Mouse (Mus musculus) megakaryocyte, adult 5-6 weeks (primary cell): ENCODE measurements at regions not wholly inside any gene's neighbourhood (a gene's known extent, or its start where the extent isn't known, plus 50 kb on each side); places are given as distances from the start of the nearest gene placed in this dataset.

Experiments
- ATAC-seq: 2 replicates; pipeline ENCODE4 v1.8.0; 2016; ENCODE audit warnings: mild to moderate bottlenecking, inconsistent platforms; ENCODE audit not compliant: poor library complexity, severe bottlenecking

DNA sequence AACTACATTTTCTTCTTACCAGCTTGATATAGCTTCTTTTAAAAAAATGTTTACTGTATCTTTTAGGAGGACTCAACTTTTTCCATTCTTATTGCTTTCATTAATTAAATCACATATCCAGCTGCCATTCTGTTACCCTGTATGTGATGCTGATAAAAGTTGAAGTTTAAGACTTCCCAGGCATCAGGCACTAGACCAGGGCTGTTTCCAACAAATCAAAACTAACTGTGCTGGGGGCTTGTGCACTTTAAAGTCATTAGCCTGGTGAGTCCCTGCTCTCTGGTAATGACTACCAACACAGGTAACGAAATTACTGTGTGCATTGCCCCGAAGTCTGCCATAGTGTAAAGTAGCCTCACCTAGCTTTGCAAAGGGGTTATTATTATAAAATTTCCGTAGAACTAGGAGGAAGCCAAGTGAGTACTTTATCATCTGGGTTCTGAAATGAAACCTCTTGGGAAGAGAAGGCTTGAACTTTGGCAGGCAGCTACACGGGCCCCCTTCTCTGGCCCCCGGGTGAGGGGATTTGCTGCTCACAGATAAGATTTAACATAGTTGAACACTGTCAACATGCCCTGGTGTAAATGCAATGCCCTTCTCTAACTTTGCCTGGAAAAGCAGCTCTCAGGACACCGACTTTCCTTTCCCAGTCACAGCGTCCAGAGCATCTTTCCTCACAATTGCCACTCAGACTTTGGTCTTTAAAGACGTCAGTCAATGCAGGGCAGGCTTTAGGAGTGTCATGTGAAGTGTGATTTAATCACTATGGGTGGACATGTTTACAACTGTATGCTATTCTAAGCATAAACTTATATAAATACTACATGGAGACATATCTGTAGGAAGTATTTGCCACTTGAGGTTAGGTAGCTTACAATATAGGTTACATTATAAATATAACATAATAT is 122.1 kb upstream of the Tab2 start:
- ATAC-seq: no peak

DNA sequence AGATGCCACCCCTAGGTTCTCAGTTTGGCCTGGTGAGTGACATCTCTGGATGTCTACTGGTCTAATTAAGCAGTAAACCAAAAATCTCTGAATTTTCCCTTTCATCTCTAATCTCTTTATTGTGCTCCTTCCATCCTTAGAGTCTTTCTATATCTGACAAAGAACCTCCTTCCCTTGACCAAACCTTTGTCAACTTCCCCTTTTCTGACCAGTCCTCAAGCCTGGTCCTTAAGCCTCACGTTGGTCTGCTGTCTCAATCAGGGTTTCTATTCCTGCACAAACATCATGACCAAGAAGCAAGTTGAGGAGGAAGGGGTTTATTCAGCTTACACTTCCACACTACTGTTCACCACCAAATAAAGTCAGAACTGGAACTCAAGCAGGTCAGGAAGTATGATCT is 116.4 kb upstream of the Tab2 start:
- peak; percentile 81 for ATAC-seq

DNA sequence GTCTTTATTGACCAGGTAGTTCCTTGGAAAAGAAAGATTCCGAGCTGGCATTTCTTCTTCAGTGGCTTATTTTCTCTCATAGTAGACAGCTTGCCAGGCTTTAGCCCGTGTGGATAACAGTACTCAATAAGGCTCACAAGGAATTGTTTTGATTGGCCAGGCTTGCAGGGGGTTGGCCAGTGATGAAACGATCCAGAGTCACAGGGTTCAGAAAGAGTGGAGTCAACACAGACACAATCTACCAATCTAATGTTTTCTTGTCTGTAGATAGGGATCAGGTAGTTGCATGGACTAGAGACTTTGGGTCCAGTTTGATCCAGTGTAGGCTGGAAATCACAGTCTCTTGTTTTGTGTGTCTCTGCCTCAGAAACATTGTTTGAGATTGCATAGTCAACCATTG is 115.8 kb upstream of the Tab2 start:
- ATAC-seq: no peak

DNA sequence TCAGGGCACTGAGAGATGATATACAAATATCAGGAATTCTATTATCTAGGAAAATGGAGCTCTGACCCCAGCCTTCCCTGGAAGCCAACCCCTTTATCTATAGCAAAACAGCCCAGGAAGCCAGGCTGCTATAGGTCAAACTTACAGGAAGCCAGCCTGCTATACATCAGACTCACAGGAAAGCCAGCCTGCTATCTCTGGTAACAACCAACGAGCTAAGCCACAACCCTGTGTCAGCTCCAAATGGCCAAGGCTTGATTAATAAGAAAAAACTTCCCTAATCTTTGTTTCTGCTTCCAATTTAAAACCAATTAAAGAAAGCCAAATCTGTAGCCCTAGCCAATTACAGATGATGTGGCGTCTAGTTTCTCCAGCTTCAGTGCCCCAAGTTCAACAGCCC is 114.4 kb upstream of the Tab2 start:
- ATAC-seq: no peak

DNA sequence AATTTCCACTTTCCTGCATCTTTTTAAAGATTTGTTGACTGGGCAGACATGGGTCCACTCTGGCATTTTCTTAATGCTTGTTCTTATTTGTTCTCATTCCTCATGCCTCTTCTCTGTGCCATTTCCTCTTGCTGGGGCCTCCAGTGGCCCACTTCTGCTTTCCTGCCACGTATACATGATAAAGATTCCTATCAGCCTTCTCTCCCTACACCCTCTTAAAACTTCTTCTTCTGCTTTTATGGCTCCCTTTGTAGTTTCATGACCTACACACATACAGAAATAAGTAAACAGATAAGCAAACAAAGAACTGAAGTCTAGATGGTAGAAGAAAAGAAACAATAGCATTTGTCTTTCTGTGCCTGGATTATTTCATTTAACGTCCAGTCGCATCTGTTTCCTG is 110.9 kb upstream of the Tab2 start:
- peak; percentile 82 for ATAC-seq

DNA sequence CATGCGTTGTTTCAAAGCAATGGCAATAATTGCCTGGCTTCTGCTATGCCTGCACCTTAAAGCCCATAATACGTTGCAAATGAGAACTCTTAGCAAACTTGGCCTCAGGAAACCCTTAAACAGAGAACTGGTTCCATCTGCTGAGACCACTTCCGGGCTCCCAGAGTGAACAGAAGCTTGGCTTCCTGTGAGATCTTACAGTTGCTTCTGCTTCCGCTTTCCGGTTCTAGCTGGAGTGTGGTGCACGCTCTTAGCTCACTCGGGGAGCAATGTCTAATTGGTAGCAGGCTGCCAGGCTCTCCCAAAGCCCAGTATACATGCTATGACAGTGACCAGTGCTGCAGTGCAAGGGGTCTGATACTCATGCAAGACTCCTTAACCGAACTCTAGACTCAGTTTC is 109.7 kb upstream of the Tab2 start:
- peak; percentile 87 for ATAC-seq

DNA sequence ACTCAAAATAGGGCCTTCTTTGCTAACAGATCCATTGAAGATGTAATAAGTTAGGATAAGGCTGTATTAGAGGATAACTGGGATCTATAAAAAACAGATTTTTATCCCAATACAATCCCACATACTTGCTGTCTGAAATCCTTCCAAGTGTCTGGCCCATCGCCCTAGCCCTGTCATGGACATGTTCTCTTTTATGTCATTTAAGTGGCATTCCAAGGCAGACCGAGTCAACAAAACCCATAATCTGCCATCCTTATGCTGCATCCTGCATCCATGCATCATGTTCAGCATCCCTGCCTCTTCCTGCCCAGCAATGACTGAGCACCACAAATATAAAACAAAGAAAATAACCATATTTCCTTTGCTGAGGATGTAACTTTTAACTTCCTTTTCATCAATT is 108.3 kb upstream of the Tab2 start:
- ATAC-seq: no peak

DNA sequence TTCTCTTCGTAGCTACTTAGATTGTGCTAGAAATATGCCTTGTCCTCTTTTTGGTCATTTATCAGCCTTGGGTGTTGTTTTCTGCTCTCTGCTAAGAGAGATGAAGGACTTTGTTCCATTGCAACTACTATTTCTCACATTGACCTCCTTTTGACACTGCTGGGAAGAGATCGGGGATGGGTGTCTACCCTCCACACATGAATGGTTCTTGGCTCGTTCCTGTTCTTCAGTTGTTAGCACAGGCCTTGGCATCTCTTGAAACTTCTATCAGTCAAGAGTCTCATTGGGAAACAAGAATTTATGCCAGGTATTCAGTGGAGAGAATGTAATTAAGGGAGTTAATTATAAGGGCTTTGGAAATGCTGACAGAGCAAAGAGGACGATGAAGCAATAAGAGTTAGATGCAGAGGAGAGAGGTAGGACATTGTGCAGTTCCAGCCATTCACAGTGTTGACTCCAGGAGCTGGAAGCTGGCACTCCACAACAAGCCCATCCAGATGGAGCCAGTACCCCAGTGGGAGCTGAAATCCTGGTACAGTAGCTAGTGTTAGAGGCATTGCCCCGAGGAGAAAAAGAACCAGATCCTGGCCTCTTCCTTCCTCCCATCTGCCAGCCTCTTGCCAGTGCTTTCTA is 107.5 kb upstream of the Tab2 start:
- no peak for ATAC-seq

DNA sequence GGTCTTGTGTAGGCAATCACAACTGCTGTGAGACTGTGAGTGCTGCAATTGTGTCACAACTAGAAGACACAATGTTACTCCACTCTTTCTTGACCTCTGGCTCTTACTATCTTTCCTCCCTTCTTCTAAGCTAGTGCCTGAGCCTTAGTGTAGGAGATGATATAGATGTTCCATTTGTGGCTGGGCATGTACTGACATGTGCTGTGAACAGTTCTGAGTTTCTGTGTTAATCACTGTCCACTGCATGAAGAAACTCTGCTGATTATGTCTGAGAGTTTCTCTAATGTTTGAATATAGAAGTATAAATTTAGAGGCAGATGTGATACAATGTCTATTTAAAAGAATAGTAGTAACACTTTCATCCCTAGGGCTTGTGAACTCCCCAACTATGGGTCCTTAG is 105.0 kb upstream of the Tab2 start:
- no peak for ATAC-seq

DNA sequence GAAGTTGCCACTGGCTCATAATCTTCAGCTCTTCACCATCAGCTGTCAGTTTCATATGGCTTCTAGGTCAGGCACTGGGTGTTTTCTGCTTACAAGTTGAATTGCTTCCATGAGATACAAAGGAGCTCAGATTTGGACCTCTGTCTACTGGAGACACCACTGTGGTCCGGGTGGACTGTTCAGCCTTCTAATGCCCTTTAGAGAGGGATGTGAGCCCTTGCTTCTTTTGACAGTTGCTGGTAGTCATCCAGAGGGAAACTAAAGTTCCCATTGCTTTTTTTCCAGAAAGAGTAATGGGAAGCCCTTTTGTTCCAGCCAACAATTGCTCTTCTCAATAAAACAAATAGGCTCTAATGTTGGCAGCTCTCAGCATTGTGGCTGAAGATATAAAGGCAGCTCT is 103.7 kb upstream of the Tab2 start:
- no peak for ATAC-seq

DNA sequence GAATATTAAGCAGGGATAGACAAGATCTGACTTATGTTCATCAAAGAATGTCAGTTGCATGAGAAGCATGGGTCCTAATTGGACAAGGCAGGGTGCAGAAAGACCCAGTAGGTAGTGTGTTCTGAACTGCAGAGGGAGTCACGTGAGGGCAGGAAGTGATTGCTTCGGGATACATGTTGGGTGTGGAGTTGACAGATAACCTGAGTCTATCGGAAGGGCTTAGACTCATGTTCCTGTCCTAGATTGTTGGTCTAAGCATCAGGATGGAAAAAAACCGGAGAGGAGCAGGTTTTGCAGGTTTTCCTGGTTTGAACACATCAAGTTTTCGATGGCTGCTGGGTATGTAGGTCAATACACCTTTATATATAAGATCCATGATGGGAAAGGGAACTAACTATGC is 101.8 kb upstream of the Tab2 start:
- no peak for ATAC-seq

DNA sequence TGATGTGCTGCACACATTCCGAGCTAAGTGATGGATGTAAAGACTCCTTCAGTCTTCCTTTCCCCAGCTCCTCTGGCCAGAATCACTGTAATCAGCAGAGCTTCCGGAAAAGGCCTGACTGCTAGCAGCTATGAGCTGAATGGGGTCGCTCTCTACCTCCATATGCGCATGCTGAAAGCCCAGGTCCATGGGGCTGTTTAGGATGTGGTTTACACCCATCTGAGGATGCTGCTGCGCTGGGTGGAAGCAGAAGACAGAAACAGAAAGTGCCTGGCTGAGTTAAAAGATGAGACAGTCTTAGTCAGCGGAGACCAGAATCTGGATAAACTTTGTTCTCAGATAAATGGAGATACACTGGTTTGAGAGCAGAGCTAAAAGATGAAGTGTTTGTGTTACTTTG is 99.3 kb upstream of the Tab2 start:
- peak; percentile 90 for ATAC-seq

DNA sequence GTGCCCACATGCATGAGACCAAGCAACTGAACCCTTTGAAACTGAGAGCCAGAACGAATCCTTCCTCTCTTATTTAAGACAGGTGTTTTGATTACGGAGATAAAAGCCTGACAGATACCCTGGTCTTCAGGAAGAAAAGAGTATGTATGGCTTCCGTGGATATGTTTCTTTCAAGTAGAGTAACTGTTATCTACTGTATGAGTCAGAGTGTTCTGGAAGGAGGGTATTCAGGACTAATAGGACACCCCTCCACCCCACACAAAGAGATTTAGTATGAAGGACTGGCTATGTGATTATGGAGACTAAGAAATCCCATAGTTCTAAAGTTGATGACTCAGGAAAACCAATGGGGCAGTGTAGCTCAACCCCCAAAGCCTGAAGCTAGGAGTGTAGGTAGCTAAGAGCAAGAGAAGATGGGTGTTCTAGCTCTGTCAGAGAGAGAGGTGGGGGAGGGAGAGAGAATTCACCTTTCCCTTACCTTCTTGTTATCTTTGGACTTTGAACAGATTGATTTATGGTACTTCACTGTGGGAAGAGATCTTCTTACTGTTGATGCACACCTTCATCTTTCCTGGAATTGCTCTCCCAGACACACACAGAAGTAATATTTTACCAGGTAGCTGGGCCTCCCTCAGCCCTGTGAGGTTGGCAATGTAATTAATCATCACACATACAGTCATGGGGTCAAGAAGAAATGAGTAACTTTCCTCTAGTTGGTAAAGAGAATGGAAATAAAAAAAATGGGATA is 87.6 kb upstream of the Tab2 start:
- ATAC-seq: no peak

DNA sequence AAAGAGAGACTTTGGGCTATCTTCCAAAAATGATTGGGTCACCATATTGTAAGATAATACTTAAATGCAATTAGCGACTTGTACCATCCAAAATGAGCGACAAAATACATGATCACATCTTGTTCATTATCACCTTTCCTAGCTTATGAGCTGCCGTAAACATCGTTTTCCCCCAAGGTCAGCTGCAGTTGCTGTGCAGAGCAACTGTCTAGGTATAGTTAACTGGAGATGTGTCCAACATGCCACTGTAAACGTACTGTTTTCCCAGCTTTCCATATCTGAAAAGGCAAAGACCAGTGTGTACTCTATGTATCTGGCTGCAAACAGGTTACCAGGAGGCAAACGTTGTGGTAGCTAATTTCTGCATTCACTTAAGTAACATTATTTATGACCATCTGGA is 86.3 kb upstream of the Tab2 start:
- ATAC-seq: no peak

DNA sequence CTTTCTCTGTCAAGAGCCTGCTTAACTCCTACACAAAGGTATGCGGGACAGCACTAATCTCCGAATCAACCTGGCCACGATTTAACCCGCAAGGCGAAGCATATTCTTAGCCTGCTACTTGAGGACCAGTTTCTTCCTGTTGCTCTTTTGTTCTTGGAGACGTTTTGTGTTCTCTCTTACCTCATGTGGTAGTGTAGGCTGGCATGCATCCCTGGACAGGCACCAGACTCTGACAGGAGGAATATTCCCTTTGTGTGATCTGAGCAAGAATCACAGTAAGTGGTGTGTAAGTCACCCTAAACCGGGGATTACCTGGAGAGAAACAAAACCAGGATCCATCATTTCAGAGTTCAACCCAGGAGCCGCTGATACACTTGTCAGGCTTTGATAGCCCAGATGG is 85.8 kb upstream of the Tab2 start:
- no peak for ATAC-seq

DNA sequence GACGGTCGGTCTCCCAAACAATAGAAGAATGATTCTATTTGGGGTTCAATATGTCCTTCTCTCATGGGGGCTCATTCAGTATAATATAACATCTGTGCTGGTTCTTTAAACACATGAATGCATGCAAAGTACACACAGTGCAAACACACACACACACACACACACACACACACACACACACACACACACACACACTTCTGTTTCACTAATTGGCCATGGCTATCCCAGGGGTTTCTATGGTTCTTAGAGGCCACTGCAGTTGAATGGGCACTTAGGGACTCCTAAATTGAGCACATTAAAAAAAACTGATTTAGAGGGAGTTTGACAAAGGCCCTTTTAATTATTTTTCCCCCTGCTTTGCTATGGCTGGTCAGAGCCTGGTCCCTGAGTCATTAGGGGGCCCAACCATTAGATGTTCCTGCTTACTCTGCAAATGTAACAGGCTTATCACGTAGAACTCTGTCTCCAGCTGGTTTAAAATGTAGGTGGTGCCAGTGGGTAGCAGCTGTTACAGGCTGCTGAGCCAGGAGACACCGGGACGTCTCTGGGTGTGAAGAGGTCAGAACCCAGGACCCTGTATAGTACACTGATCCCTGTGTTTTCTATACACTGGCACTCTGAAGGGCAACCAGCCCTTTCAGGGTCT is 82.1 kb upstream of the Tab2 start:
- no peak for ATAC-seq

DNA sequence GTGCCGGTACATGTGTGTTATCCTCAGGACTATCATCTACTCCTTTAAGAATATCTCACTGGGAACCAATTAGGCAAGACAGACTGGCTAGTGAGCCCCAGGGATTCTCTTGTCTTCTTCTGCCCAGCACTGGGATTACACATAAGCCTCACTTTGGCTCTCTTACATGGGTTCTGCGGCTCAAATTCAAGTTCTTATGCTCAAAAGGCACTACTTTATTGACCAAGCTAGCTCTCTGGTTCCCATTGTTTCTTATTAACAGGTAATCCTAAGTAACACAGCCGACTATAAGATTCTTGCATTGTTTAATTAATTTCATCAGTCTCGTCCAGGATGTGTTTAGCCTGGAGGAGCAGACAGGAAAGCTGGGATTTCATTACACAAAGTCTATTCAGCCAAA is 80.3 kb upstream of the Tab2 start:
- no peak for ATAC-seq

DNA sequence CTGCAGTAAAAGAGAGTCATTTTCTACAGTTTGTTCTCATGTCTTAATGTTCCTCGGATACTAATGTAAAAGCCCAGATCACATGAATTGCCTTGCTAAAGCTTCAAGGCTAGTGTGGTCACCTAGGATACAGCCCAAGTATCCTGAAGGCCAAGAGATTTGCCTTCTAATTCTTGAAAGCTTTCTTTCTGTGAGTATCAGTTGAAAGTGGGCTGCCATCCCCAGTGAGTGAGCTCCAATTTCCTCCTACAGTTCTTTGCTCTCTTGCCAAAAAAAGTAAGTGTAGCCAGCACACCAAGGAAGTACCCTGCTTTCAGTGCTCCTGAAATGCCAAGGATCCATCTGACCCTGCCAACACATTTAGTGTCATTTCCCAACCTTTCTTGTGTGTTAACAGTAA is 79.3 kb upstream of the Tab2 start:
- no peak for ATAC-seq

DNA sequence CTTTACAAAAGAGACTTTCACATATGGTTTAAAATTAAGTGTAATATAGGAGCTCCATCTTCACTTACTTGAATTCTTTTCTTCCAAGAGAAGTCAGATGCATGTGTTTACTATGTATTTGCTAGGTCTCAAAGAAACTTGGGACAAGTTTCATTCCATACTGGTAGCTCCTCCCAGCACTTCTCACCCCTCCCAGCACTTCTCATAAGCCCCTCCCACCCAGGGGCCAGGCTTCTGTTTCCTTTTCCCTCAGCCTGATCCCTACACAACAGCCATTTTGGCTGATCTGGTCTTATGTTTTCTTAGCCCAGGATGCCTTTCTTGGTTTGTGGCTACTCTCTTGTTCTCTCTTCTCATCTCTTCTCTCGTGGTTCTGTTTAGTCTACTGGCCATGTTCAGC is 76.2 kb upstream of the Tab2 start:
- ATAC-seq: no peak

DNA sequence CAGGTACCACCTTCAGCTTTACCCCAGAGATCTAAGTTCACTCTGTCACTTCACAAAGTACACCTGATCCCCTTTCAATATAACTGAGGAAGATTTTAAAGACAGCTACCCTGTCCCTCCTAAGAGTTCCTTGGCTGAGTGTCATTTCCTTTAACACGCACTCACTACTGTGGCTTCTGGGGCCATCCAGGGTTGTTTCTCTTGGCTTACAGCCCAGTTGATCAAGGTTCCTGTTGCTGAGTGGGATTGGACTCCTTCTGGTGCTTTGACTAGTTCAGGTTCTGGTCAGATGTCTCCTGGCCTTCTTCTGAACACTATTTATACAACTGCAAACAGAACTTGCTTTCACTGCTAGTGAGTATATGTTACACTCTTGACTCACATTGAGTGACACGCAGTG is 72.8 kb upstream of the Tab2 start:
- no peak for ATAC-seq

DNA sequence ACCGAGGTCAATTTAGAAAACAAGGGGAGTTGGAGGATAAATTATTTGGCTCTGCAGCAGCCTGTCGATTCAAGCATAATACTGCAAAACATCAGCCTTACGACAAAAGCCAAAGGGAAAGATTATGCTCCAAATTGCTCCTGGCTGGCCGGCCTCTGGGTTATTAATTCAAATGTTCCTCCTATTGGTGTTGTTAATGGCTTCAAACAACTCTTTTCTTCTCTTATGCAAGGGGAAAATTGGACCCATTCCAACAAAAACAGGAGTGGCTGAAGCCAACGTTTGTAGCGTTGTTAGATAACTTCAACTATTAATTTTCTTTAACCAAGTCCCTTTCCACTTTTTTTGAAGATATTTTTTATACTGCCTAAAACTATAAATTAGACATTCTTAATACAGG is 71.0 kb upstream of the Tab2 start:
- no peak for ATAC-seq
